Mouse (Mus musculus): ENCODE measurements at regions not wholly inside any gene's neighbourhood (a gene's known extent, or its start where the extent isn't known, plus 50 kb on each side); places are given as distances from the start of the nearest gene placed in this dataset.

GRCm38 (mm10) chr2:117925412-117925811 is 186.3 kb upstream of the Thbs1 start:
- DNase-seq = no peak

GRCm38 (mm10) chr2:117928062-117928461 is 183.6 kb upstream of the Thbs1 start:
- no peak for DNase-seq

- DNase-seq = no peak
Measured at GRCm38 (mm10) chr2:117929586-117929985, 182.1 kb upstream of the Thbs1 start.

DNA sequence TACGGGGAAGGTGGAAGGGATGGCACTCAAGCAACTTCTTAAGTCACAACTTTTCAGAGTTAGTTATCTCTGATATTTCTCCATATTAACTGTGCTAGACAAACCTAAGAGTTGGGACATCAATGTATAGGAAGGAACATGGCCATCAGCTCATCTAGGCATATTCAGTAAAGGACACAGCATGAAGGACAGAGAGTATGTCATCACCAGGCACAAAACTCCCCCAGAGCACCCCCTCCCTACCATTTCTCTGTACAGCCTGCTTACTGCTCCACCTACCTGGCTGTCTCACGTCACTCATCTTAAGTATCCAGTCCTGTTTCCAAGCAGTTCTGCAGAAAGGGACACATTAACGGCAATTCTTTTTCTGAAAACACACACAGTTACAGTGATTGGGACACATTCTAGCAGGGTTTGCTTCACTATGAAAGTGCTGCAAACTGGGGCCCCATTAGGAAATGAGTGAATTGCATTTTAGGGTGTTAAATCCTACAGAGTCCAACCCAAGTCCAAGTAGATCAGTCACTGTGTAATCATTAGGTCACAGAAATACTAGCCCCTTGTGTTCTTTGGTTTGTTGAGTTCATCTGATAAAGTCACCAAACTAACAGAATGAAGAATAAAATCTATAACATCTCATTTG is 180.7 kb upstream of the Thbs1 start:
- no peak for DNase-seq

GRCm38 (mm10) chr2:117936590-117936989 is 175.1 kb upstream of the Thbs1 start:
- DNase-seq = no peak

GRCm38 (mm10) chr2:117938283-117939049 is 173.2 kb upstream of the Thbs1 start:
- DNase-seq = no peak

DNA sequence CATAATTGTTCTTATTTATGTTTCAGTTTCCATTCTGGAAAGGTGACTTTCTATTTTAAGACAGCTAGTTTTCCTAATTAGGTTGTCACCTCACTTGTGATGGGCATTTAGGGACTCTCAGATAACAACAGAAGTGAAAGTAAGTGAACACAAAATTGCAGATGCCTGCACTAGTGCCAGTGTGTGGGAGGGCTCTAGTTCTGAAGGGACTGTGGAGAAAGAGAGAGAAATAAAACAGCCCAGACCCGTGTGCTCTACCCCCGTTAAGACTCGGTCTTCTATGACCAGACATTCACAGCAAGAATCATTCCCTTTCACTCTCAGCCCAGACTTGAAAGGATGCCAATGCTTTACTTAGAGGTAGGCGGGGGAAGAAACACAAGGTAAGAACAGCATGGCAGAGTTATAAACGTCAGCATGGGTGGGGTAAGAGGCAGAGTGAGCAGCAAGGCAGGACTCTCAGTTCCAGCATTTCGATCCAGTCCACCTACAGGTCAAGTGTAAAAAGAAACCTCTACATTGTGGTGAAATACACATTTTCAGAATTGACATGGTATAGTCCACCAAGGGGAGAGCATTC is 170.1 kb upstream of the Thbs1 start:
- no peak for DNase-seq

- DNase-seq = peak; percentile 3
Measured at GRCm38 (mm10) chr2:117943666-117944065, 168.0 kb upstream of the Thbs1 start.

DNA sequence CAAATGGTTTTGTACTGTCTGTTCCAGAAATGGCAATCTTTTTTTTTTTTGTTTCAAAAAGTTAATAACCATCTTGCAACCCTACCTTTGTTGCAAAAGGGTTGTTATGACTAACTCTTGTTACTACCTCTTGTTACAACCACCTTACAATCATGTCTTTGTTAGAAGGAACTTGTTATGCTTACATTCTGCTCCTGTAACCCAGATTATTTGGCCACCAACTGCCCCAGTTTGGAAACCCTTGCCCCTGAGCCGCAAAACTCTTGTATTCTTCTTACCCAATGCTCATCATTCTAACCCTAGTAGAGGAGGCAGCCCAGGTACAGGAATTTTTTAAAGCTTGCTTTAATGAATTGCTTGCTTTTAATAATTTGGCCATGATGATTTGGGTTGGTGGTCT is 167.4 kb upstream of the Thbs1 start:
- no peak for DNase-seq

DNA sequence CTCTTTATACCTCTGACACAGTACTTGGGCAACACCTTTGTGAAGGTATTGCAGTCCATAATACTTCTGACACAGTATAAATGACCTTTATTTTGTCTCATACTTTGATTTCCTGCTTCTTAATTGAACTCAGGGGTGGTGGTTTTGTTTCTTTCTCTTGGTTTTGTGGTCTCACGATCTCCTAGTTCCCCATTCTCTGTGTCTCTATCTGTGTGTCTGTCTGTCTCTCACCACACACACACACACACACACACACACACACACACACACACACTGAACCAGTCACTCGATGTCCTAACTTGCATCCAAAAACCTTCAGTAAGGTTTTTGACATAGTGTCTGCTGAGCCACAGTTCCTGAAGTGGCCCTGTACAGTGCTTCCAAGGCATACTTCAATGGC is 166.7 kb upstream of the Thbs1 start:
- DNase-seq = no peak

DNA sequence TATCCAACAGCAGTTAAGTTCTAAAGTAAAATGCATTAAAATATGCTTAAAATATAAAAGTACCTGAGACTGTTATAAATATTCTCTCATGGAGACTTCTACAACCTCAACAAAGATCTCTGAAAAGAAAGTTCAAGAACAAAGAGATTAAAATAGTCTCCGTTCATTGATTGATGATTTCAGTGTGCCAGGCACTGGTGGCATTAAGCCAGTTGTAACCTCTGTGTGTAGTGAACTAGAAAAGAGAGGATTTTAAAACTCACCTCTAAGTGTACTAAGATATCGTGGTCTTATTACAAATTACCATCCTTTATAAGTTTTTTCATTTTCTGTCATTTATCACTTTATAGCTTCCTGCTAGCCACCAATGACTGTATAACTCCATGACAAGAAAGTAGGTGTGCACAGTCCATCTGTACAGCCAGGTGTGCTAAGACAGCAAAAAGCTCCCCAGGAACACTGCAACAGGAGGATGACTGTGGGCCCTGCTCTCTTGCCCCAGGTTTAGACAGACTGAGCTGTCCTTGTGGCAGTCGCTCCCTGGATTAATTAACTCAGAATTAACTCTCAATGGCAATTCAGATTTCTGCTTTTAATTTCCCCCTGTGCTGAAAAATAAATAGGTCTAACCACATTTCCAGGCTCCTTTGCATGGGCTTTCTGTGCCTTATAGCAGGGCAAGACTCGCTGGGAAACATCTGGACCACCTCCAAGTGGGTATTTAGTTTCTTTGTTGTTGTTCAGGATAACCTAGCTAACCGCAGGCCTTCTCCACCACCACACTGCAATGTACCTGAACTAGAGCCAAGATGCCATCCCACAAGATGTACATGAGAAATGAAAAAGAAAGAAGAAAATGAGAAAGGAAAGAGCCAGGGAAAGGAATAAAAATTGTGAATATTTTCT is 161.0 kb upstream of the Thbs1 start:
- DNase-seq = no peak

DNA sequence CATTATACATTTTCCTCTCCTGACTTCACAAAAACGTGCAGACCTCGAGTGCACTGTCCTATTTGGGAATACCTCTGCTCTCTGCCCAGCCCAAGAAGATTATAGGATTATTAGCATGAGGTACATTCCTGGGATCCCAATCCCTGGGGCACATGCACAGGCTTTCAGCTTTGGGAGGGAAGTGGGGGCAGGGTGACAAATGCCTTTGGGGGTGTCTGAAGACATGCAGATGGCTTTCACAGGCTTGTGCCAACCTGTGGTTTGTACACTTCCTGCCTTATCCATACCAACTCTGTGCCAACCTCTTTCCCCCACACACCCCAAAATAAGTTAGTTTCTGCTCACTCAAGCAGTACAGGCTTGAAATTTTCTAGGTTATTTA is 160.3 kb upstream of the Thbs1 start:
- DNase-seq = no peak

DNA sequence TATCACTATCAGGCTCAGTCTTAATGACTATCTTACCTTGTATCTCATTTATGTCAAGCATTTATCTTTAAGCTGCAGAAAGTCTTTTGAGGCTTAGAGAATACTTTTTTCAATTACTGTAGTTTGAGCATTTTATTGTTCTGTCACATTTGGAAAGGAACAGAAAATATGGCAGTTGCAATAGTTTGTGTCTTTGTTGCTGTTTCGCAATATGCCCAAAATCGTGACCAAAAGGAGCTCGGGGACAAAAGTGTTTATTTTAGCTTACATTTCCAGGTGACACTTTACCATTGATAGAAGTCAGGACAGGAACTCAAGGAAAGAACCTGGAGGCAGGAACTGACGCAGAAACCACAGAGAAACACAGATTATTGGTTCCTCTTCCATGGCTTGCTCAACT is 152.9 kb upstream of the Thbs1 start:
- DNase-seq = no peak

DNA sequence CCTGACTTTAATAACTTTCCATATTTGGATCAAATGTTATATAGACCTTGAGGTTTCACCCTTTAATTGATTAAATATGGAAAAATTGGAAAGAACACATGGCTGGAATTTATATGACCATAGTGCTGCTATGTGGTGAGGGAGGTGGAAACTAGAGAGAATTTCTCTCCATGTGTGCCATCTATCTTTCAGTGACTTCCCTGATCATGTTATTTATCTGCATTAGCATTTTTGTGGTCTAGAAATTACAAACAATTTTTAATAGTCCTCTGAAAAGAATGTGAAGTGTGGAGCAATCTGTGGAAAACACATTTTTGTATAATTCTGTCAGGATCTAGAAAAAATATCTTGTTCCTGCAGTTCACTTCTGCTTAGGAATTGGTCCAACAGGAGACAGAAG is 152.2 kb upstream of the Thbs1 start:
- no peak for DNase-seq

DNA sequence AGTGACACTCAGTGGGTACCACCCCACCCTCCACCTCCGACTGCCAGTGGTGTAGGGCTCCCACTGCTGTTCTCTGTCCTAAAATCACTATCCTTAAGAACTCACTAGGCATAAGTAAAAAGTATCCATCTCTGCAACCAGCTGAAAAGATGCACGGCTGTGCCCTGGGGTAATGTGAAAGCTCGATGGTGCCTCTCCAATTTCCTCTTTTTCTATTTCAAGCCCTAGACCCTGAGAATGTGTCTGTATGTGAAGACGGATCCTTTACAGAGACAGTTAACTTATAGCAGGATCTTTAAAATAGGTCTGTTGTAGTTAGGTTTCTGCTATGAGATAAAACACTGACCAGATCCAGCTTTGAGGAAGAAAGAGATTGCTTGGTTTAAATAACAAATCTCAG is 149.1 kb upstream of the Thbs1 start:
- DNase-seq = no peak

- DNase-seq = no peak
Measured at GRCm38 (mm10) chr2:117963526-117963925, 148.2 kb upstream of the Thbs1 start.

- DNase-seq = no peak
Measured at GRCm38 (mm10) chr2:117965758-117966157, 145.9 kb upstream of the Thbs1 start.

- DNase-seq = no peak
Measured at GRCm38 (mm10) chr2:117968731-117969130, 142.9 kb upstream of the Thbs1 start.

- no peak for DNase-seq
Measured at GRCm38 (mm10) chr2:117970631-117971030, 141.0 kb upstream of the Thbs1 start.

DNA sequence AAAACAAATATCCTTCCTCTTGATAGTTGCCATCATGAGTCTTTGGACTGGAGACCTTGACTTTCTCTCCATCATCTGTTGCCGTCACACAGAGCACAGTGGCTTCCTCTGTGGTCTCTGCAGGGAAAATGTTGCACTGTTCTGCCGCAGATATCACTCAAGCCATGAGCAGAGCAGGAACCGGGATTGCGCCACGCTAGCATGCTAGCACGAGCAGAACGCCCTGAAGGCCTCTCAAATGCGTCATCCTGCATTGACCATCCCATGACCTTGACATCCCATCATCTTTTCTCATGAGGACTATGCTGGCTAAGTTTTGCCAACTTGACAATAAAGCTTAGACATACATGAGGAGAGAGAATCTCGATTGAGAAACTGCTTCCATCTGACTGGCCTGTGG is 134.6 kb upstream of the Thbs1 start:
- no peak for DNase-seq

DNA sequence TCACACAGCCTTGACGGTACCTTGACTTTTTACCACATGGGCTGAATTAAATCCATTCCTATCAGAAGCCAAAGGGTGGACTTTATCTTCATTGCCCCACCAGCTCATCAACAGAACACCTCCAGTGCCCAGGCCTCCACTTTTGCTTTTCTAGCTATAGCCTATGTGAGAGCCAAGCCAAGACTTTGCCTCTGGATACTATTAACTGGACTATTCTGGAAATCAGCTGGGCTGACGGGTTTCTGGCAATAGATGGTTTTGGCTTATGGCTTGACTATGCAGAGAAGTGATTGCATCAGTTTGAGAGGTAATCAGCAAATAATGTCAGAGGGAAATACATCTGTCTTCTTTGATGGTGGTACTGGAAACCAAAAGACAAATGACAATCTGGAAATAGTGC is 130.8 kb upstream of the Thbs1 start:
- DNase-seq = no peak

- no peak for DNase-seq
Measured at GRCm38 (mm10) chr2:117984569-117984968, 127.1 kb upstream of the Thbs1 start.
